Mouse (Mus musculus): ENCODE results near the gene Vps51. TPM values are rescaled to one million over a fixed set of nuclear protein-coding genes. Genes with fewer than 3 reads are reported as not detected.

Vps51 gene
- polyA plus RNA-seq, 1 experiment from 2014 or later = 20.2 TPM

DNA sequence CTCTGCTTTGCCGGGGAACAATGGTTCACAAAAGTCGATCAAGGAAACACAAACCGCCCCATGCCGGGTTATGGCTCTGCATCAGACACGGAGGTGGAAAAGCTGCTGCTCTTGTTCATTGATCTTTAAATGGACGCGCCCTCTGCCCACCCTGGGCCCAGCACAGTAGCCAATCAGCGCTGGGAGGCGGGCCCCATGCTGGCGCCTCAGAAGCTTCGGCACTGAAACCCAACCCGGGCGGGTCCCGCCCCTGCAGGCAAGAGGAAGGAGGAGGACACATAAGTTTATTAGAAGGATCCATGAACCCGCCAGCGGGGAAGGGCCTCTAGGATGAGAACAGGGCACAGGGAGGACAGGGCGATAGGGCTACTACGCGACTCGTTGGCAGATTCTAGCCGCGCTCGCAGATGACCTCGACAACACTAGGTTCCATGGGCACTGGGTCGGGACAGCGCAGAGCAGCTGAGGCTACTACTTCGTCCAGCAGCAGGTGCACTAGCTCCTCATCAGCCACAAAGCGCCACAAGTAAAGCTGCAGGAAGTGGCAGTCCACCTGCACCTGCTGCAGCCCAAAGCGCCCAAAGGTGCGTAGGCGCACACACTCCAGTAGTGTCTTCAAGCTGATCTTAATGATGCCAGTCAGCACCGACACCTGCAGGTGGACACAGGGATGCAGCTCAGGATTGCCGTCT lies 9.2 kb downstream of the Vps51 start, which contains the start of gene Tm7sf2:
Gene Tm7sf2, minus strand, starts transcription at position 650 of the 692 bp plus-strand sequence.
- 21% methylated on average over 33 of the region's 33 CpGs for WGBS (ENCODE audit: missing documents)
- Histone ChIP-seq H3K4me3 (ENCODE audit: inconsistent target) (peak within 1 kb of the TSS; percentile 76), H3K36me3 (ENCODE audit: inconsistent target) (peaks cover 18% of the 10 kb centered on the region; the same call in 1 of the 2 replicates), H3K27ac (peak within 1 kb of the TSS; percentile 79), H3K79me2 (ENCODE audit: inconsistent target) (peaks cover 14% of the 10 kb centered on the region)

- WGBS (ENCODE audit: missing documents) = 3% methylated on average over 25 of the region's 30 CpGs
- Histone ChIP-seq H3K27ac (peak overlapping the region; percentile 79), H3K36me3 (ENCODE audit: inconsistent target) (peaks cover 18% of the 10 kb centered on the region; the same call in 1 of the 2 replicates), H3K79me2 (ENCODE audit: inconsistent target) (peaks cover 14% of the 10 kb centered on the region), H3K4me3 (ENCODE audit: inconsistent target) (peak overlapping the region; percentile 76)
Observed at GRCm38 (mm10) chr19:6067011-6067723, 9.9 kb downstream of the Vps51 start.

DNA sequence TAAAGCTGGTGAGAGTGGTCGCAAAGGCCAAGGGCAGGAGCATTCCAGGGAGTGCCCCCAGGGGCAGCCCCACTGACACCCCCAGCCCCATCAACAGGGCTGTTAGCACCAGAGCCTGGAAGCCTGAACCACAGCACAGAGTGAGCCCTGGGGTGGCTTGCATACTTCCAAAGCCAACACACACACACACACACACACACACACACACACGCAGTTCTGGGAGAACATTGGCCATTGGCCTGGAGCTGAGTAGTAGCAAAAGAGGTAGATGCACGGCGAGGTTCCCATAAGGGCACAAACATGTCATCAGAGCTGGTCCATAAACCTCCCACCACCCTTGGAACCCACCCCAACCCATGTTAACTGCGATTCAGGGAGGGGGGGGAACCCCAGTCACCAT lies 10.5 kb downstream of the Vps51 start:
- Histone ChIP-seq H3K27ac (0 out of 2 replicates have a peak overlapping the region, but pooled peaks have one; percentile 79), H3K4me3 (ENCODE audit: inconsistent target) (peak overlapping the region; percentile 76)
- WGBS (ENCODE audit: missing documents) = 38% methylated on average over 5 of the region's 5 CpGs

GRCm38 (mm10) chr19:6063081-6063480 lies 13.9 kb downstream of the Vps51 start:
- 100% methylated on average over 4 of the region's 6 CpGs for WGBS (ENCODE audit: missing documents)
- Histone ChIP-seq H3K4me3 (ENCODE audit: inconsistent target) (no peak overlapping the region), H3K79me2 (ENCODE audit: inconsistent target) (peaks cover 33% of the 10 kb centered on the region), H3K27ac (no peak overlapping the region), H3K36me3 (ENCODE audit: inconsistent target) (no peaks in the 10 kb centered on the region)

More for the DNA sequence above, 10.5 kb downstream of the Vps51 start:
- Histone ChIP-seq H3K79me2 (ENCODE audit: inconsistent target) (peaks cover 16% of the 10 kb centered on the region), H3K36me3 (ENCODE audit: inconsistent target) (peaks cover 18% of the 10 kb centered on the region; the same call in 1 of the 2 replicates)

DNA sequence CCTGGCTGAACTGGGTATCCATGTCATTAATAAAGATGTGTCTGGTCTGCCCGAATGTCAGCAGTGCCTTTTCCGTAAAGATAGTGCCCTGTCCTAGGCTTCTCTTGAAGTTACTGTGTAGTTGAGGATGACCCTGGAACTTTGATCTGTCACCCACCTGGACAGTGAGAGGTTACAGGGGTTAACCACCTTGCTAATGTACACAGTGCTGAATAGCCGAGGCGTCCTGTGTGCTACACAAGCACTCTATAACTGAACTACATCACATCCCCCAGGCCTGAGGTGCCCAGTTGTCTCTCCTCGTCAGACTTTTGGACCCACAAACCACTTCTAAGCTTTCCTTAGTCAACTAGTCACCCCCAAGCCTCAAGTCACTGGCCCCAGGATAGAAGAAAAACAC lies 14.6 kb downstream of the Vps51 start:
- Histone ChIP-seq H3K4me3 (ENCODE audit: inconsistent target) (peak overlapping the region; percentile 62), H3K36me3 (ENCODE audit: inconsistent target) (no peaks in the 10 kb centered on the region), H3K27ac (peak overlapping the region; percentile 58; the same call in 1 of the 2 replicates), H3K79me2 (ENCODE audit: inconsistent target) (peaks cover 38% of the 10 kb centered on the region)
- 63% methylated on average over 5 of the region's 5 CpGs for WGBS (ENCODE audit: missing documents)

DNA sequence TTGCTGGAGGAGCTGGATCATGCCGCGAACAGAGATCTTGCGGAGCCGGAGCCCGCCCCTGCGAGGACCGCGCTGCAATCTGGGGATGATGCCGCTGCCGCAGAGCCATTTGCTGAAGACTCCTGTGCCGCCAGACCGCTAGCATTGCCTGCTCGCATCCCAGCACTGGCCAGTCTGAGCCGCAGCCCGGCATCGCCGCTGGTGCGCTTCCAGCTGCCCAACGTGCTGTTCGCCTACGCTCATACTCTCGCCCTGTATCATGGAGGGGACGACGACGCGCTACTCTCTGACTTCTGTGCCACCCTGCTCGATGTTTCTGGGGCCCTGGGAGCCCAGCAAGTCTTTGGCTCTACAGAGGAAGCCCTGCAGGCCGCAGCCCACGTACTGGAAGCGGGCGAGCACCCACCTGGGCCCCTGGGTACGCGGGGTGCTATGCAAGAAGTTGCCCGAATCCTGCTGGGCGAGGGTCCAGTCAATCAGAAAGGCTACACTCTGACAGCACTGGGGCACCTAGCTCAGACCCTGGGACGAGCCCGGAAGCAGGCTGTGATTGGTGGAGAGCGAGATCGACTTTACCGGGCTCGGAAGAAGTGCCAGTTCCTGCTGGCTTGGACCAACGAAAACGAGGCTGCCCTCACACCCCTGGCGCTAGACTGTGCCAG lies 15.3 kb downstream of the Vps51 start:
- Histone ChIP-seq H3K79me2 (ENCODE audit: inconsistent target) (peaks cover 44% of the 10 kb centered on the region), H3K4me3 (ENCODE audit: inconsistent target) (peak overlapping the region; percentile 62), H3K36me3 (ENCODE audit: inconsistent target) (no peaks in the 10 kb centered on the region), H3K27ac (peak overlapping the region; percentile 58)
- WGBS (ENCODE audit: missing documents) = under 1% methylated on average over 43 of the region's 44 CpGs

DNA sequence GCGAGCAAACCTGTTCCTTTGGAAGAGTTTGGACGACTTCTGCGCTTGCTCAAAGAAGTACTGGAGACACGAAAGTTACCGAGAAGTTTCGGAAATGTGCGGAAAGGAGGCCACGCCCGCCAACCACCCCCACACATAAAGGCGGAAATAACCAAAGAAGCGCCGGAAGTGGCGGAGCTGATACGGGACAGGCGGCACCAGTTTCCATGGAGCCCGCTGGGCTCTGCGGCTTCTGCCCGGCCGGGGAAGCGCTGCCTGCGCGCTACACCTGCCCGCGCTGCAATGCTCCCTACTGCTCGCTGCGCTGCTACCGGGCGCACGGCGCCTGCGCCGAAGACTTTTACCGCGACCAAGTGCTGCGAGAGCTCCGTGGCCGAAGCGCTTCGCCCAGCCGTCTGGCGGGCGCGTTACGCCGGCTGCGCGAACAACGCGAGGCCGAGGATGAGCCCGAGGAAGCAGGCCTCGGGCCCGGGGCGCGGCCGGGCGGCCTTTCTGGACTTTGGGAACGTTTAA lies 16.0 kb downstream of the Vps51 start, which contains the start of gene Znhit2:
Gene Znhit2, plus strand, starts transcription at position 172 of the 513 bp plus-strand sequence.
- Histone ChIP-seq H3K27ac (peak within 1 kb of the TSS; percentile 58), H3K4me3 (ENCODE audit: inconsistent target) (peak within 1 kb of the TSS; percentile 62), H3K36me3 (ENCODE audit: inconsistent target) (no peaks in the 10 kb centered on the region), H3K79me2 (ENCODE audit: inconsistent target) (peaks cover 51% of the 10 kb centered on the region)
- WGBS (ENCODE audit: missing documents) = under 1% methylated on average over 57 of the region's 58 CpGs

DNA sequence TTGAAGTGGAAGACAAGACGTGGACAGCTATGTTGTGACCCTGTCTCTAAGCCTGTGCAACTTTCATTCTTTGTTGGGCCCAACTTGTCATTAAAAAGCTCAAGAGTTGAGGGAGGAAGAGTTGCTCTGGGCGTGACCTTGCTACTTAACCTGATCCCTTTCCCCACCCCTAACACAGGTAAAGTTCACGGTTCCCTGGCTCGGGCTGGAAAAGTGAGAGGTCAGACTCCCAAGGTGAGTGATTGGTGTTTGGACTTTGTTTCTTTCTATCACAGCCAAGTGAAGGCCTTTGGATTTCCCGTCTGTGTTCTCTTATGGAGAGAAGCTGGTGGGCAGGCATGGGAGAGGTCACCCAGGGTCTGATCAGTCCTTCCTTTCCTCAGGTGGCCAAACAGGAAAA lies 18.1 kb downstream of the Vps51 start:
- 87% methylated on average over 5 of the region's 5 CpGs for WGBS (ENCODE audit: missing documents)
- peak overlapping the region; percentile 78; the same call in 1 of the 2 replicates for H3K27ac ChIP-seq
- H3K4me3 ChIP-seq (ENCODE audit: inconsistent target) = peak overlapping the region; percentile 78
- H3K79me2 ChIP-seq (ENCODE audit: inconsistent target) = peaks cover 68% of the 10 kb centered on the region
- H3K36me3 ChIP-seq (ENCODE audit: inconsistent target) = peaks cover 18% of the 10 kb centered on the region

DNA sequence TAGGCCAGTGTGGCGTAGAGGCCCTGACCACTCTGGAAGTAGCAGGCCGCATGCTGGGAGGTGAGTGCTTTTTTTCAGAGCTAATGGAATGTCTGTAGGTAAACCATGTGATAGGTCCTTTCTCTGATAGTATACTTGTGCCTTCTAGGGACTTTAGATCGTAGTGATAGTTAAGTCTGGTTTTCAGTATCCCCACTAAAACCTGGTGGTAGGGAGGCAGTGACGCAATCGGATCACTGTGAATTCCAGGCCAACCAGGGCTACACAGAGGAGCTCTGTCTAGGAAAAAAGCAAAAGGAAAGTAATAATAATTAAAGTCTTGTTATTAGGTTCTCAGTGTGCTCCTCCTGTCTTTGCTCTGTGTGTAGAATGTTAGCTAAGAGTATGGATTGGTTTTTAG lies 18.5 kb downstream of the Vps51 start:
- peak overlapping the region; percentile 78 for H3K27ac ChIP-seq
- 39% methylated on average over 5 of the region's 5 CpGs for WGBS (ENCODE audit: missing documents)
- peak overlapping the region; percentile 78 for H3K4me3 ChIP-seq (ENCODE audit: inconsistent target)
- peaks cover 68% of the 10 kb centered on the region for H3K79me2 ChIP-seq (ENCODE audit: inconsistent target)
- H3K36me3 ChIP-seq (ENCODE audit: inconsistent target) = peaks cover 23% of the 10 kb centered on the region

DNA sequence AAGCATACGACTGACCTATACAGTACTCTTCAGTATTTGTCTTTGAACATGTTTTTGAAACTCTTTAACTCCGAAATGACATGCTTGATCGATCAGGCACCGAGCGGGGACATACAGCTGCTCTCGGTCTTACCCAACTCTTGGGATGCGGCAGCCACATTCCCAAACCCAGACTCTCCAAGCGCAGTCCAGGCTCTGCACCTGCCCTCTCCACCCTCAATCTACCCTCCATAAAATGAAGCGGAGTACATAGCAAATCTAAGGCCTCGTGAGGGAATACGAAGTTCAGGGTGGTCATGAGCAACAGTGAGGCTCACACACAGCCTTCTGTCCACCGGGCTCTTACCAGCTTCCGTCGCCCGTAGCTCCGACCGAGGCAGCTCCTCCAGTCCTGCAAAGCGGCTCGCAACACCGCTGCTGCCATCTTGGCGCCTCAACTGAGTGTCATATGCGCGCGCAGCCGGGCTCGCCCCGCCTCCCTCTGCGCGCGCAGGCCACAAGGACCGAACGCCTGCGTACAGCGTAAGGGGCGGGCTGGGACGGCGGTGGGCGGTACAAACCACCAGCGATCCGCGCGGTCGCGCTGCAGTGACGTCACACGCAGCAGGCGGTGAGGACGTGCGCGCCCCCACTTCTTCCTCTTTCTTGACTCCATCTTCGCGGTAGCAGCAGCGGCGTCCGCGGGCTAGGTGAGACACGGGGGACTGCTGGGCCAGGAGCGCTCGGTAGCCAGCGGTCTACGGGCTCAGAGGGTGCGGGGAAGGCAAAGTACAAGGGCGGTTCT lies 19.5 kb downstream of the Vps51 start, which contains the start of the genes Mrpl49 and Fau:
Gene Mrpl49, minus strand, starts transcription at position 473 of the 784 bp plus-strand sequence.
Gene Fau, plus strand, starts transcription at position 532 of the 784 bp plus-strand sequence.
- under 1% methylated on average over 63 of the region's 63 CpGs for WGBS (ENCODE audit: missing documents)
- H3K36me3 ChIP-seq (ENCODE audit: inconsistent target) = peaks cover 33% of the 10 kb centered on the region
- peak within 1 kb of the TSS; percentile 78 for H3K4me3 ChIP-seq (ENCODE audit: inconsistent target)
- peak within 1 kb of the TSS; percentile 78 for H3K27ac ChIP-seq
- H3K79me2 ChIP-seq (ENCODE audit: inconsistent target) = peaks cover 70% of the 10 kb centered on the region

GRCm38 (mm10) chr19:6056696-6057095 lies 20.3 kb downstream of the Vps51 start:
- H3K36me3 ChIP-seq (ENCODE audit: inconsistent target) = peaks cover 41% of the 10 kb centered on the region
- peak overlapping the region; percentile 78 for H3K4me3 ChIP-seq (ENCODE audit: inconsistent target)
- 63% methylated on average over 4 of the region's 4 CpGs for WGBS (ENCODE audit: missing documents)
- H3K27ac ChIP-seq = no peak overlapping the region; the same call in 1 of the 2 replicates
- peaks cover 70% of the 10 kb centered on the region for H3K79me2 ChIP-seq (ENCODE audit: inconsistent target)

DNA sequence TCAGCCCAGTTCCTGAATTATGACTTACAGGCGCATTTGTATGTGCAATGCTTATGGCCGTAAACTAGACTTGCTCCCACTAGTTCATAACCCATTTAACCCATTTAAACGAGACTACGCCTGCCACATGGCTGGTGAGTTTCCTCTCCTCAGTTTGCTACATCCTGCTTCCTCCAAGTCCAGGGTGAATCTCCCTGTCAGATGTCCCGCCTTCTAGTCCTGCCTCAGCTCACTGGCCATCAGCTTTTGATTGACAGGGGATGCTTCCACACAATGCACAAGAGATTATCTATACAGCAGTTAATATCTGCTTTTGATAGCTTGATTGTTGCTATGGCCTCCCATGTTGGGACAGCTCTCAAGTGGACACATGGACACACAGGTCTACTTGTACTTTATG lies 22.7 kb downstream of the Vps51 start:
- Histone ChIP-seq H3K79me2 (ENCODE audit: inconsistent target) (peaks cover 89% of the 10 kb centered on the region), H3K36me3 (ENCODE audit: inconsistent target) (peaks cover 65% of the 10 kb centered on the region), H3K4me3 (ENCODE audit: inconsistent target) (no peak overlapping the region), H3K27ac (no peak overlapping the region)
- WGBS (ENCODE audit: missing documents) = 72% methylated on average over 5 of the region's 5 CpGs

DNA sequence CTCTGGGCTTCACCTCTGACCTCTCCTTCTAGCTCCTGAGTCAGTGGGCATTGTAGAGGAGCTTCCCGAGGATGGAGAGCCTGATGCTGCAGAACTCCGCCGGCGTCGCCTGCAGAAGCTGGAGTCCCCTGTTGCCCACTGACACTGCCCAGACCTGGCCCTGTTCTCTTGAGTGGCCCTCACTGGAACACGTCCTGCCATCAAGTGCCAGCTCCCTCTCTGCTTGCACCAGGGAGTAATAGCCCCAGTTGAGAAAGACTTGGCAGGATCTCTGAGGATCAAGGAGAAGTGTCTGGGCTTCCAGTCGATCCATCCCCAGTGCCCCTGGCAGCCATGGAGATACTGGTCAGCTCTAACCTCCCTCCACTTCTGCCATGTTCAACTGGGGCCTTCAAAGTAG lies 24.5 kb downstream of the Vps51 start:
- Histone ChIP-seq H3K27ac (no peak overlapping the region), H3K4me3 (ENCODE audit: inconsistent target) (no peak overlapping the region), H3K36me3 (ENCODE audit: inconsistent target) (peaks cover 74% of the 10 kb centered on the region), H3K79me2 (ENCODE audit: inconsistent target) (peaks cover 91% of the 10 kb centered on the region)
- WGBS (ENCODE audit: missing documents) = 95% methylated on average over 7 of the region's 7 CpGs

Measured in macrophage (primary cell).